Comparison of ENCODE assay signal across 29 mouse cellular contexts in the genomic region with DNA sequence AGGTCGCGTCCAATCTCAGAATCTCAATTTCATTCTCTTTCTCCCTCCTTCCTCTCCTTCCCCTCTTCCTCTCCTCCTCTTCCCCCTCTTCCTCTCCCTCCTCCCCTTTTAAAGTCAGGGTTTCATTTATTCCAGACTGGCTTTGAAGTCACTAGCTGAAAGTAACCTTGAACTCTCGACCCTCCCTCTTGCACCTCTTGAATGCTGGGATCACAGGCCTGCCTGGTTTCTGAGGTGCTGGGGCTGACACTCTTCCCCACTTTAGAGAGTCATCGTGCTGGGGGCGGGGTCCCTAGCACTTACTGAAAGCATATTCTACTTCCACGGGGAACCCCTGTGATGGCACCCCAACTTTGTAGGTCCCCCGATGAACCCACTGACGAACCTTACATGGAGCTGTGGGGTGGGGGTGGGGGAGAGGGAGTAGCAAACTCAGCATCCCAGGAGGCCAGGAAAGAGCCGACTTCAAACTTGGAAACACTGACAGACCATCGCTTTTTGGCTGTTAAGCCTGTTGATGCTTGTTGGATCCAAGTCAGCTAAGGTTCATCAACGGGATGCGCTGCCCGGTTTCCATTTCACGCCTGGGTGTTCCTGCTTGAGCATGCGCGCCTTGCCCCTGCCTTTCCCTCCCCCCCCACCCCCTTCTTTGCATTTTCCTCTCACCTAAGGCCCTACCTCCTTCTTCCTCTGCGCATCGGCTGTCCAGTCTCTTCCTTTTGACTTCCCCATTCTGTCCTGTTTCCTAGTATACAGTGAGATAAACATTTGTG.
DNase-seq lines count a peak whose midpoint lies in the region; ATAC-seq and TF ChIP-seq lines count a peak whose summit lies in the region.
"Had no signal": no experiment of that assay in that cellular context is flagged by ENCODE, and none has a peak within 500 bp of the region (broad histone marks: within the 10 kb centered on the region; RNA-seq: fewer than 3 reads in every experiment).

No protein-coding gene starts in this region.

- H3K4me2 ChIP-seq in embryonic facial prominence, embryonic 12.5 days (replicated peaks): no peak overlapping the region
- no peak overlapping the region for H3K4me2 ChIP-seq in CH12.LX (ENCODE audit: insufficient read depth, low read depth, poor library complexity, severe bottlenecking)
- no peak overlapping the region for H3K4me2 ChIP-seq in hindbrain, embryonic 14.5 days (replicated peaks)
- H3K4me2 ChIP-seq: embryonic facial prominence, embryonic 15.5 days; heart, embryonic 12.5 days; heart, embryonic 15.5 days; hindbrain, embryonic 15.5 days had no signal

- 0 out of 2 replicates have a peak overlapping the region, but pooled peaks have one; percentile 5 for H3K27ac ChIP-seq in embryonic facial prominence, embryonic 12.5 days
- no peak overlapping the region for H3K27ac ChIP-seq in embryonic facial prominence, embryonic 10.5 days (replicated peaks)
- H3K27ac ChIP-seq in CH12.LX (ENCODE audit: insufficient read depth, low read depth) (no peak overlapping the region), ES-E14 (ENCODE audit: insufficient read depth, low read depth, low read length, poor library complexity, severe bottlenecking) (peak overlapping the region; percentile 42; the same call in 1 of the 2 replicates)
- no peak overlapping the region for H3K27ac ChIP-seq in hindbrain, embryonic 14.5 days
- H3K27ac ChIP-seq: embryonic facial prominence, embryonic 15.5 days; heart, embryonic 15.5 days; hindbrain, embryonic 15.5 days had no signal

- TF ChIP-seq RAD21 in CH12.LX (IDR thresholded peaks at IDR 0.05; ENCODE audit: low read depth, low read length): no peak

- dilution Hi-C loops in CH12.LX (cut with MboI; ENCODE audit: extremely low pct_ligation_motif_present, extremely low pct_unique_long_range_greater_than_20kb, low sequenced_read_pairs): no loop called here

- 82% methylated on average over 18 of the region's 18 CpGs for WGBS in embryonic facial prominence, embryonic 12.5 days
- WGBS in embryonic facial prominence, embryonic 10.5 days: 81% methylated on average over 18 of the region's 18 CpGs
- whole genome bisulfite sequencing in hindbrain, embryonic 14.5 days: 83% methylated on average over 18 of the region's 18 CpGs

- ATAC-seq in embryonic facial prominence, embryonic 12.5 days (ENCODE audit: insufficient number of reproducible peaks, insufficient read depth, low FRiP score, low TSS enrichment): no peak
- ATAC-seq in hindbrain, embryonic 14.5 days (ENCODE audit: low FRiP score): no peak
- ATAC-seq: activated CD4-positive, CD25-positive, alpha-beta regulatory T cell, adult 4 months; forebrain, embryonic 14.5 days; forebrain, postnatal 0 days; intestine, postnatal 0 days; Patski had no signal

- in situ Hi-C loops in CH12.LX (cut with MboI; ENCODE audit: low pct_ligation_motif_present, low pct_unique_long_range_greater_than_20kb, low sequenced_read_pairs): no loop called here
- in situ Hi-C loops in ES-E14 (cut with MboI; ENCODE audit: low sequenced_read_pairs in 2 of 2, unreplicated experiment in 2 of 2): no loop called here

- TF ChIP-seq POLR2A in CH12.LX (IDR thresholded peaks at IDR 0.05; ENCODE audit: low read depth, low read length): no peak

- H3K9ac ChIP-seq in embryonic facial prominence, embryonic 12.5 days: no peak overlapping the region
- H3K9ac ChIP-seq in CH12.LX (ENCODE audit: insufficient read depth, low read depth) (no peak overlapping the region), ES-E14 (ENCODE audit: insufficient read depth, low read depth, low read length, poor library complexity, severe bottlenecking) (peak overlapping the region; percentile 57; the same call in 1 of the 2 replicates)
- no peak overlapping the region for H3K9ac ChIP-seq in hindbrain, embryonic 14.5 days
- H3K9ac ChIP-seq: embryonic facial prominence, embryonic 15.5 days; forebrain, postnatal 0 days; heart, embryonic 12.5 days; heart, embryonic 15.5 days; hindbrain, embryonic 15.5 days had no signal

- TF ChIP-seq CTCF in CH12.LX (conservative IDR thresholded peaks at IDR 0.05 in 1 of 2, IDR thresholded peaks at IDR 0.05 in 1 of 2; ENCODE audit: low read depth in 2 of 2, low read length in 2 of 2): no peak

- no peaks in the 10 kb centered on the region for H3K36me3 ChIP-seq in embryonic facial prominence, embryonic 12.5 days
- H3K36me3 ChIP-seq in embryonic facial prominence, embryonic 10.5 days (replicated peaks): no peaks in the 10 kb centered on the region
- H3K36me3 ChIP-seq in CH12.LX (replicated peaks in 1 of 2; ENCODE audit: control insufficient read depth in 1 of 2, insufficient read depth in 1 of 2, low read length in 1 of 2) (no peaks in the 10 kb centered on the region), ES-E14 (ENCODE audit: control insufficient read depth, insufficient read depth, low read length, poor library complexity, severe bottlenecking) (no peaks in the 10 kb centered on the region)
- H3K36me3 ChIP-seq in hindbrain, embryonic 14.5 days (replicated peaks; ENCODE audit: control insufficient read depth, insufficient read depth): no peaks in the 10 kb centered on the region
- H3K36me3 ChIP-seq: embryonic facial prominence, embryonic 15.5 days; G1E; heart, embryonic 12.5 days; heart, embryonic 15.5 days; hindbrain, embryonic 15.5 days had no signal

- intact Hi-C loops in gastrocnemius, postnatal 14 days (cut with DNase I; ENCODE audit: low total_unique reads): no loop called here
- intact Hi-C loops in heart, postnatal 10 days (cut with DNase I): no loop called here

- no peak overlapping the region for H3K4me3 ChIP-seq in embryonic facial prominence, embryonic 12.5 days
- H3K4me3 ChIP-seq in embryonic facial prominence, embryonic 10.5 days: no peak overlapping the region
- no peak overlapping the region for H3K4me3 ChIP-seq in CH12.LX (replicated peaks in 1 of 3; ENCODE audit: low read depth in 2 of 3, low read length in 2 of 3, poor library complexity in 1 of 3)
- H3K4me3 ChIP-seq in ES-E14 (ENCODE audit: insufficient read depth in 1 of 2, low read depth in 1 of 2, low read length in 2 of 2, poor library complexity in 1 of 2, severe bottlenecking in 1 of 2): no peak overlapping the region
- no peak overlapping the region for H3K4me3 ChIP-seq in hindbrain, embryonic 14.5 days (replicated peaks; ENCODE audit: low read length)
- H3K4me3 ChIP-seq: embryonic facial prominence, embryonic 15.5 days; heart, embryonic 12.5 days; heart, embryonic 15.5 days; hindbrain, embryonic 15.5 days had no signal

- peaks cover 2% of the 10 kb centered on the region; the same call in 1 of the 2 replicates for H3K27me3 ChIP-seq in embryonic facial prominence, embryonic 12.5 days
- H3K27me3 ChIP-seq in embryonic facial prominence, embryonic 10.5 days (replicated peaks; ENCODE audit: low read depth, poor library complexity, severe bottlenecking): peaks cover 46% of the 10 kb centered on the region
- H3K27me3 ChIP-seq in CH12.LX (replicated peaks): peaks cover 2% of the 10 kb centered on the region
- no peaks in the 10 kb centered on the region for H3K27me3 ChIP-seq in hindbrain, embryonic 14.5 days (ENCODE audit: control insufficient read depth, insufficient read depth, low read length)
- H3K27me3 ChIP-seq: embryonic facial prominence, embryonic 15.5 days; heart, embryonic 15.5 days; hindbrain, embryonic 15.5 days; Patski had no signal

- H3K4me1 ChIP-seq in embryonic facial prominence, embryonic 12.5 days: peaks cover 15% of the 10 kb centered on the region
- H3K4me1 ChIP-seq in embryonic facial prominence, embryonic 10.5 days: peaks cover 16% of the 10 kb centered on the region
- peaks cover 3 to 13% of the 10 kb centered on the region in 2 experiments; a peak in 3 of 4 replicates for H3K4me1 ChIP-seq in CH12.LX (ENCODE audit: control insufficient read depth in 1 of 2, insufficient read depth in 2 of 2)
- H3K4me1 ChIP-seq in ES-E14 (ENCODE audit: control insufficient read depth in 2 of 2, insufficient read depth in 2 of 2, low read length in 2 of 2, poor library complexity in 1 of 2): peaks cover 5 to 34% of the 10 kb centered on the region in 2 experiments
- no peaks in the 10 kb centered on the region for H3K4me1 ChIP-seq in hindbrain, embryonic 14.5 days (replicated peaks; ENCODE audit: control insufficient read depth, insufficient read depth, low read length)

- no peak for TF ChIP-seq EP300 in CH12.LX (IDR thresholded peaks at IDR 0.05; ENCODE audit: low read length)

- H3K9me3 ChIP-seq in embryonic facial prominence, embryonic 12.5 days: no peaks in the 10 kb centered on the region
- H3K9me3 ChIP-seq in embryonic facial prominence, embryonic 10.5 days: no peaks in the 10 kb centered on the region
- peaks cover 10% of the 10 kb centered on the region for H3K9me3 ChIP-seq in CH12.LX (replicated peaks; ENCODE audit: low read length)
- no peaks in the 10 kb centered on the region for H3K9me3 ChIP-seq in ES-E14 (ENCODE audit: control insufficient read depth, insufficient read depth, low read depth, low read length)
- no peaks in the 10 kb centered on the region for H3K9me3 ChIP-seq in hindbrain, embryonic 14.5 days (ENCODE audit: control insufficient read depth, low read length)
- H3K9me3 ChIP-seq: embryonic facial prominence, embryonic 15.5 days; heart, embryonic 12.5 days; heart, embryonic 15.5 days; hindbrain, embryonic 15.5 days had no signal

- DNase-seq in embryonic facial prominence, embryonic 10.5 days (ENCODE audit: low spot score): no peak
- peak; percentile 48 for DNase-seq in gastrocnemius, postnatal 25 days
- DNase-seq in gastrocnemius, postnatal 14 days: no peak
- DNase-seq in CH12.LX (ENCODE audit: extremely low read depth): no peak
- DNase-seq in ES-E14 (ENCODE audit: low read depth, low spot score): no peak
- DNase-seq in hindbrain, embryonic 14.5 days (ENCODE audit: low spot score): no peak
- DNase-seq in heart, postnatal 10 days: no peak
- DNase-seq: adrenal gland, adult 8-10 months; adrenal gland, postnatal 25 days; cerebellum, adult 11-12 months; cerebellum, adult 8-10 months; cerebellum, postnatal 10 days; cerebellum, postnatal 36 days; embryo, embryonic 11 days; forebrain, postnatal 0 days; heart, adult 18-20 months; heart, postnatal 14 days; heart, postnatal 4 days; kidney, adult 2 months had no signal

- no peaks in the 10 kb centered on the region for H3K79me2 ChIP-seq in CH12.LX (replicated peaks; ENCODE audit: control insufficient read depth, extremely low read depth, insufficient read depth, poor library complexity, severe bottlenecking)

TF ChIP-seq in CH12.LX, 34 proteins besides CTCF, POLR2A, EP300 and RAD21 (continues in another document):
- TF ChIP-seq MAZ (IDR thresholded peaks at IDR 0.05; ENCODE audit: low read depth, low read length) (no peak), CHD1 (IDR thresholded peaks at IDR 0.05; ENCODE audit: low read depth, low read length) (no peak), IRF4 (IDR thresholded peaks at IDR 0.05; ENCODE audit: low read depth, low read length) (no peak), BHLHE40 (IDR thresholded peaks at IDR 0.05; ENCODE audit: low read depth, low read length) (no peak)

TF ChIP-seq in ES-E14, 5 proteins besides CTCF, POLR2A, EP300 and RAD21 (continues in another document):
- TF ChIP-seq ZNF384 (IDR thresholded peaks at IDR 0.05; ENCODE audit: low read depth, low read length): no peak
- TF ChIP-seq HCFC1 (IDR thresholded peaks at IDR 0.05; ENCODE audit: borderline replicate concordance, insufficient read depth, low read length): no peak
- TF ChIP-seq ZC3H11A (IDR thresholded peaks at IDR 0.05; ENCODE audit: borderline replicate concordance, low read depth, low read length): no peak
- TF ChIP-seq MAFK (IDR thresholded peaks at IDR 0.05; ENCODE audit: insufficient read depth, low read depth, low read length): no peak

Comparison
In these comparisons a context has a peak if more than half of its experiments do, and no peak if none do; other contexts are left out.
1. H3K27ac ChIP-seq: peak in embryonic facial prominence, embryonic 12.5 days (single experiment) and ES-E14 (single experiment); none in embryonic facial prominence, embryonic 10.5 days (single experiment), CH12.LX (single experiment) and hindbrain, embryonic 14.5 days (single experiment).